Mouse (Mus musculus): ENCODE data around the gene Rnaset2b.
"Not testable (repeated sequence)": the region's sequence is repeated elsewhere in the genome, so short reads cannot be mapped to it uniquely, and the experiment has no call there.

Gene Rnaset2b

DNA sequence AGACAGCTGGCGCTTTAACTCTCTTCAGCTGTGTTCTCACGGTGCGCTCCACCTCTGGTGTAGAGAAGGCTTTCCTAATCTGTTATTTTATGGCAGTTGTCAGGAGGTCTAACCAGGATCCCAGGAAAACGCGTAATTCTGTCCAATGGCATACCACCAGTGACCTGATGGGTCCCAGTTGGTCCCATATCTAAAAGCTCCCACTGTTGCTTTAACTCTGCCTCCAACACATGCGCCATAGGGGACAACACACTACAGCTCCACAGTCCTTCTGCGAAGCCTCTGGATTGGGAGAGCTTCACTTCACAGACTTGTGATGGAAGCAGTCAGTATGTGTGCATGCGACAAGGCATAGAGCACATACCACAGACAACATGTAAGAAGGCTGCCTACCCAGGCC is 9.7 kb downstream of the Rnaset2b start:
- not testable (repeated sequence) for DNase-seq (ENCODE audit: low spot score in 2 of 2)

DNA sequence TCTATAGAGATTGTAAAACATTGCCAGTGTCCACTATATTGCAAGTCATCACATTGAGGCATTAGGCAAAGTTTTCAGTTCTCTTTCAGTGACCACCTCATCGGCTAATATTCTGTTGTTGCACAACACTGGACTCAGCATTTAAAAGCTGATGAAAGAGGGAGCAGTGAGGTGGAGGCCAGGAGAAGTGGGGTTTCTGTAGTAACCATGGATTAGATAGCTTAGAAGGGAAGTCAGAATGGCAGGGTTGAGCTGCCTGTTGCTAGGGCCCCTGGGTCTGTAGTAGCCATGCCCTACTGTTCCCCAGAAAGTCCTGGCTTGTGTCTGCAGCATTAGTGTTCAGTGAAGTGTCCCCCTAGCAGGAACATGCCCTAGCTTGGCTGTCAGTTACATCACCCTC is 15.7 kb downstream of the Rnaset2b start:
- DNase-seq (ENCODE audit: low spot score in 2 of 2), result not testable (repeated sequence)

DNA sequence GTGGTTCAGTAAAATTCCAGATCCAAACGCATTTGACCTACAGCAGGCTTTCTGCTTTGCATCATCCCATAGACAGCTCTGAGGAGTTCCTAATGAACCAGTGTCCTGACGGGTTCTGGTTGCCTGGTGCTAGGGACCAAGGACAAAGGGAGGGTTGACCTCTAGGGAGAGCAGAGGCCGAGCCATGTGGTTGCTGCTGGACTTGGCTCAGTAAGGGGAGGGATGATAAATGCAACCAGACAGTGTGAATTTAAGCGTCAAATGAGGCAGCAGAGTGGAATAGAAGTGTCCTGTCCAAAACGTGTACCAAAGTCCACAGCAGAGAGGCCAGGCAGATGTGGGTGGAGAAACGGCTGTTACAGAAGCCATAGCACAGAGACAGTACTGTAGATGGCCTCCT is 25.1 kb downstream of the Rnaset2b start:
- DNase-seq (ENCODE audit: low spot score in 2 of 2), result not testable (repeated sequence)

DNA sequence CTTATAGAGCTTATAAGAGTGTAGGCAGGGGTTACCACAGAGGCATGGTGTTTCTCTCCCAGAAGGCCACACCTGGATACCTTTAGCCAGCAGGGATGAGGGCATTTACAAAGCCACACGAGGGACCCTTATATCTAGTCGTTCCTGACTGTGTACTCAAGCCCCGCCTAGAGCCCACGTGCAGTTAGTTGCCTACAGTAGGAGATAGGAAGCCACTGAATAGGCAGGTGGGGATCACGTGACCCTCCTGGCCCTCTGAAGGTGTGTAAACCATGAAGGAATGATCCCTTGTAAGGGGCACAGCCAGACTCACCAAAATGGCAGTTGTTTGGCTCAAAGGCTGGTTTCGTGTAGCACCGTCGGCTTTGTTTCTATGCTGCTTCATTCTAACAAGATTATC is 26.4 kb downstream of the Rnaset2b start:
- not testable (repeated sequence) for DNase-seq (ENCODE audit: low spot score in 2 of 2)

DNA sequence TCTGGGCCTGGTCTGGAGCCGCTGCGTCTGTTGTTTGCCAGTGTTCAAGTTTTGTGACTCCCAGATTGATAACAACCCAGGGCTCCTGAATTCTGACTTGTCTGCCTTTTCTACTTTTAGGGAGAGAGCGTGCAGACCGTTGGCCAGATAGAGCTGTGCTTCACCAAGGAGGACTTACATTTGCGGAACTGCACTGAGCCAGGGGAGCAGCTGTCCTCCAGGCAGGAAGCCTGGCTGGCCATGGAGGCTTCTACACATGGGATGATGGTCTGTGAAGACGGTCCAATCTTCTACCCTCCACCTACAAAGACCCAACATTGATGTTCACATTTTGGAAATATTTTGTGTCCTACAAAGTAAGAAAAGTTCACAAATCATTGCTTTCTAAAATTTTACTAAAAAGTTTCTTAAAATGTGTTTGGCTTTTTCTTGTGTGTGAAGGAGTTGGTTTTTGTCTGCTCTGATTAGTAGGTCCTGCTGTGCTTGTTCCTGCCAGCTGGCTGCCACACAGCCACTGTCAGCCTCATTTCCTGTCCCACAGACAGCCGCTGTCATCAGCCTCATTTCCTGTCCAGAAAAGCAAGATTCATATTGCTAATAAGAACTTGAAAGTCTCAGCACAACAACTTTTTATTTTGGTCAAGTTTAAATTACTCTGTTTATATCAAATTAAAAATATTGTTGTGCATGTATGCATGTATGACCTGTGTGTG is 27.5 kb downstream of the Rnaset2b start:
- not testable (repeated sequence) for DNase-seq (ENCODE audit: low spot score in 2 of 2)

DNA sequence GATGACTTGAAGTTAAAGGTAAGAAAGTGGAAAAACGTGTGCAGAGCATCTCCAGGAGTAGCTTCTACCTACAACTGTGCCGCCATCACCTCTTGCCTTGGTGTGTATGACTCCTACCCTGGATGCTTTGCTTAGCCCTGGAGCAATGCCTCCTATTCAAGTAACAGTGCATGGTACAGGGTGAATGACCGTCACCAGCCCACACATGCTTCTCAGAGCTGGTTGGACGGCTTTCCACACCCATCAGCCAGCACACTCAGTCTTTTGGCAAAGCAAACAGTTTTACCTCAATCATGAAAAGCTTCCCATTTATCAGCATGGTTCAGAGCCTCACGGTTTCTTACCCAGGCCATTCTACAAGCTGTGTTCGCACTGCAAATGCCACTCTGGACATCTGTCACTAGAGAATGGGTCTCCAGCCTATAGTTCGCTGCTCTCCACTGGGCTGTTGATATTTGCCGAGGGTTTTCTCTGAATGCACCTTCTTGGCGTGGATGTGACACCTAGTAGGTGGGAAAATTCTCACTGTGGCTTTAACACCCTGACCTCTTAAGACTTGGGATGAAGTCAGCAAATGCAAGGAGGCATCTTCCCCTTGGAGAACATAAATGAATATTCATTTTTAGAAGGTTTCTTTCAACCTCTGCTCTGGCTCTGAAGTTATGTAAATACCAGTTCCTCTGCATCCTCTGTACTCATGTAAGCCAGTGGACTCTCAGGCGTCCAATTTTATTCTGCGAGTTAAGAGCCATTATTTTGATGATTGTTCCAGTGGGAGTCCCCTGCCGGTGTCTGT is 31.6 kb downstream of the Rnaset2b start:
- not testable (repeated sequence) for DNase-seq (ENCODE audit: low spot score in 2 of 2)

DNA sequence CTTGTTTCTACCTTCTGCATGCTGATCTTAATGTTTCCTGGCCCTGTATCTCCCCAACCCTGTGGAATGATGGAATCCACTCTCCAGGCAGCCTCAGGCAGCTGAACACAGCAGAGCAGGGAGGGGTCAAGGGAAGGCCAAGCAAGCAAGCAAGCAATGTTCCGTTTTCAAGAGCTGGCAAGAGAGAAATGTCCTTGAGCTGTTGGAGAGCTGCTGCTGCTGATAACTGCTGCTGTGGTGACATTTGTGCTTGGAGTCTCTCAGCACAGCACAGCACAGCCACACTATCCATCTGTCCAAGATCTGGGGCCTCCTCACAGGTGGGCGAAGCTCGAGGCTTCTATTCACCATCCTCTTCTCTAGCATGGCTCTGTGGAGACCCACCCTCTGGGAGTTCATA is 33.0 kb downstream of the Rnaset2b start:
- not testable (repeated sequence) for DNase-seq (ENCODE audit: low spot score in 2 of 2)

DNA sequence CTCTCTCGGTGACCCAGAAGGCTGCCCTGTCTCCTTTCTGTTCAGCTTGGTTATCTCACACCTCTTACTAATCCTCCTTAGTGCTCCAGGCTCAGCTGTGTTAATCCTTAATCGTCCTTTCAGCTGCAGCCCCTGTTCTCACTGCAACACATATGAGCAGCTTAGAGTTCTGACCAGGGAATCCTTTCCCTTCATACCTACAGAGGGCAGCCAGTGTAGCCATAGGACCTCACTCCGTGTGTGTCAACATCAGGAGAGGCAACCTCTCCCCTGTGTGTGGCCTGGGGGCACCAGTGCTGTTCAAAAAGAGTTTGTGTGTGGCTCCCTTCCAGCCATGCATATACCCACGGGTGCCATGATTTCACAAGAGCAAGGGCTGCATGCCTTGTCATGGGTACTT is 35.2 kb downstream of the Rnaset2b start:
- not testable (repeated sequence) for DNase-seq (ENCODE audit: low spot score in 2 of 2)

DNA sequence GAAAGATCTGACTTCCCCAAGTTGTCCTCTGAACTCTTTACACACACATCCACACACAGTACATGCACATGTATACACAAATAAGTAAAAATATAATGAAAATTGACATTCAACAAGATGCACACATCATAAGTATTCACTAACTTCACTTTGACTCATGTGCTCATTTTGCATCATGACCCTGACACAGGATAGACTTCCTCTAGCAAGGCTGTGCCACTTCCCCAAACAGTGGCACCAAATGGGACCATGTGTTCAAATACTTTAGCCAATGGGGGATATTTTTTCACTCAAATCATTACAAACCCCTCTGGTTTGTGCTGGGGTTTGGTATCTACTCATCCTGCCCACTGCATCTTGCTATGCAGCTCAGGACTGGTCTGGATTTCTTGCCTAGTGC is 38.5 kb downstream of the Rnaset2b start:
- DNase-seq (ENCODE audit: low spot score in 2 of 2), result not testable (repeated sequence)

DNA sequence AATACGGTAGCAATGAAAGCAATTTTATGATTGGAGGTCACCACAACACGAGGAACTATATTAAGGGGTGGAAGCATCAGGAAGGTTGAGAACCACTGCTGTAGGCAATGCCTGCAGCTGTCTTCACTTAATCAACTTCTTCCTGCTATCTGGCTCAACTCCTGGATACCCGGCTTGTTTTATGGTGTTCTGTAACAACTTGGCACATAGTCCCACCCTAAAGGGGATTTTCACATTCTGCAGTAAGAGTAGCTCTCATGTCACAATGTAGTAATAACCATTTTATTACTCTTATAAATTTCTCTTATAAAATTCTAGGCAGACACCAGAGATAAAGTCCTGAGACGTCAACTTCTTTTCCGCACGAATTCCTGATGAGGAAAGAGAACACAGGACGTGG is 39.0 kb downstream of the Rnaset2b start:
- DNase-seq (ENCODE audit: low spot score in 2 of 2), result not testable (repeated sequence)

DNA sequence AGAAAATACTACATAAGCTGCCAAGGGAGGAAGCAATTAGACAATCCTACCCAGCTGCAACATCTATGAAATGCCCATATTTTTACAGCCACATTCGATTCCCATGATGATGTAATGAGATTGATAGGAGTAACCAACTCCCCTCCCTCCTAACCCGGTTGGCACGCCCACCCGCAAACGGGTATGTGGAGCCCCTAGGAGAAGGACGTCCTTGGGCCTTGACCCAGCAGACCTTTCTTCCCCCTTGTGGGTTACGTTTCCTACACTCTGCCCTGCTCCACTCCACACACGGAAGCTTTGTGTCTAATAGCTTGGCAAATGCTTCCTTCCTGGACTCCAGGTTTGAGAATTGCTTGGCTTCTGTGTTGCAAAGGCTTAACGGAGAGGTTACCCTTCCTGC is 39.5 kb downstream of the Rnaset2b start:
- not testable (repeated sequence) for DNase-seq (ENCODE audit: low spot score in 2 of 2)

DNA sequence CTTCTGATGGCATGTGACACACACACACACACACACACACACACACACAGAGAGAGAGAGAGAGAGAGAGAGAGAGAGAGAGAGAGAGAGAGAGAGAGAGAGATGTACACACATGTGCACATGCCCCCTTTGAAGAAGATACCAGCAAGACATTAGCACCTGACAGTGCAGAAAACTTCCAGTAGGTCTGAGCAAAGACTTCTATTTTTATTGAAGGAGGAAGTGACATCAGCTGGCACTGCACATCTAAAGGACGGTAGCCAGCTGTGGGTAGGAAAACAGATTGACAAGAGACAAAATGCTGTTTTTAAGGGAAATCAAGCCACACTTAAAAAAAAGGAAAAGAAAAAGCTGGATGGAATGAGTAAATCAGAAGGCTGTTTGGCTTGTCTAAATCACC is 43.8 kb downstream of the Rnaset2b start:
- DNase-seq (ENCODE audit: low spot score in 2 of 2), result not testable (repeated sequence)

DNA sequence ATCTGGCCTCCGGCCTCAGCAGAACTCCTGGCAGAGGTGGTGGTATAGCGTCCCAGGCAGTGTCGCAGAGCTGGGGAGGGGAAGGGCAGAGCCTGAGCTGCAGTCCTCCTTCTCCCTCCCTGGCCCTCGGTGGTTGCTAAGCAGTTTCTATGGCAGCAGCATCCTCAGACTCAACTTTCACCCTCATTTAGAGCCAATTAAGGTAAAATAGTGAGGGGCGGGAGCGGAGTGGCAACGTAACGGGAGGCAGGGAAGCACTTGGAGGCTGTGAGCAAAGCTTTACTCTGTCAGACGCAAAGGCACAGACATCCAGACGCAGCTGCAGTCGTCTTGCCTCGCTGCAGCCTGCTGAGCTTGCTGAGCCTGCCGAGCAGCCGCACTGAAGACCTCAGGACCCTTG is 54.8 kb downstream of the Rnaset2b start, which contains the start of gene Gm1604a:
TSS of gene Gm1604a (plus strand) at position 312 of the 400 bp plus-strand sequence.
- not testable (repeated sequence) for DNase-seq (ENCODE audit: low spot score in 2 of 2)

DNA sequence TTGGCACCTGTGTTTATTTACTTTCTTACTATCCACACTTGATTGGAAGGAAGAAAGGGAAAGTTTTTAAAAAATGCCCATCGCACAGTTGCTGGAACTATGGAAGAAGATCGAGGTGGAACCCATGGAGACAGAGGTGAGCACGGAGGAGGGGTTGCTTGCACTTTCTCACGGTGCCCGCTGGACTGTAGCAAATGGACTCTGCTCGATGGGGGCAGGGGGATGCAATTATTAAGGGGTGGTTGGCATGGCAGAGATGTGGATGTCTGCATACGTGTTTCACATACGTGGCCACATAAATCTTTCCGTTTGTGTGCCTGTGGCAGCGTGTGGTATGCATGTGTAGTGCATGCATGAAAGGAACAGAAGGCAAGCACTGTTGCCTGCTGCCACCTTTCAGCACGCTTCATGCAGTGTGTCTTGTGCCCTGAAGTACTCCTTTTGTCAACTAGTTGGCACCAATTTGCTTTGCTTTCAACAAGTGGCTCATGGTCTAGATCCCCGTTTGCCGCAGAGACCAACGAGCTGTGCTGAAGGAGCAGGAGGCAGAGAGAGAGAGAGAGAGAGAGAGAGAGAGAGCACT is 55.4 kb downstream of the Rnaset2b start:
- DNase-seq (ENCODE audit: low spot score in 2 of 2), result not testable (repeated sequence)

DNA sequence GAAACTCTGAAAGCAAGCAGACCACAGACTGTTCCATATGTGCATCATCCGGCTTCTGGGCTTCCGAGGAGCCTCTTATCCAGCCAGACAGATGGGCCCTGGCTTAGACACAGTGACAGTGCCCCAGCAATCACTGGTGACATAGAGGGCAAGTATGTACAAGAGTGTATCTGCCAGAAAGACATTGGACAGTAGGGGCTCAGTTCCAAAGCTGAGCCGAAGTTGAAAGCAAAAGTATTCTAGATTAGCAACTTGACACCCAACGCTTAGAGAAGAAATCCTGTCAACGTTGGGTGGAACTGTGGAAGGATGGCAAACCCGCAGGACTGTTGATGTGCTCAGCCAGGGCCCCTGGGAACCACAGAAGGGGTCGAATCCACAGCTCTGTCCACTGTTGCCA is 59.8 kb downstream of the Rnaset2b start:
- not testable (repeated sequence) for DNase-seq (ENCODE audit: low spot score in 2 of 2)

DNA sequence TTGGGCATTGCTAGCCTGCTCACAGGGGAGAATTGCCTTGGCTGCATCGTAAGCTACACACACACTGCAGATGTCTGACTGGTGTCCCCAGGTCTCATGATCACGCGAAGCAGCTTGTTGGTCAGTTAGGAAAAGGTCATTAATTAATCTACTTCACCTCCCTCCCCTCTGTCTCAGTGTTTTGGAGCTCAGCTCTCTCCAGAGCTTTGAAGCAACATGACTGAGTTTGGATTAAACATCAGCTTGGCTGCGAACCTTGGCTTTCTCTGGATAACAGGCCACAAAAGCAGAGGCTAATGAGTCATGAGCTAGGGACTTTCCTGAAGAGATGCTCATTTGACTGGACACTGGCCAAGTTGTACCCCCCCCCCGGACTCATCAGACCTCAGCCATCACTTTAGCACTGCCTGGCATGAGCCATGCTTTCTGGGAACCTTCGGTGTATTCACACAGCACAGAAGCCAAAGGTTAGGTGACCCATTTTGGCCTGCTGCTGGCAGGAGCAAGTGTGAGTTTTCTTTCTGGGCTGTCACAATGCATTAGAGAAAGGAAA is 60.3 kb downstream of the Rnaset2b start:
- DNase-seq (ENCODE audit: low spot score in 2 of 2), result not testable (repeated sequence)

DNA sequence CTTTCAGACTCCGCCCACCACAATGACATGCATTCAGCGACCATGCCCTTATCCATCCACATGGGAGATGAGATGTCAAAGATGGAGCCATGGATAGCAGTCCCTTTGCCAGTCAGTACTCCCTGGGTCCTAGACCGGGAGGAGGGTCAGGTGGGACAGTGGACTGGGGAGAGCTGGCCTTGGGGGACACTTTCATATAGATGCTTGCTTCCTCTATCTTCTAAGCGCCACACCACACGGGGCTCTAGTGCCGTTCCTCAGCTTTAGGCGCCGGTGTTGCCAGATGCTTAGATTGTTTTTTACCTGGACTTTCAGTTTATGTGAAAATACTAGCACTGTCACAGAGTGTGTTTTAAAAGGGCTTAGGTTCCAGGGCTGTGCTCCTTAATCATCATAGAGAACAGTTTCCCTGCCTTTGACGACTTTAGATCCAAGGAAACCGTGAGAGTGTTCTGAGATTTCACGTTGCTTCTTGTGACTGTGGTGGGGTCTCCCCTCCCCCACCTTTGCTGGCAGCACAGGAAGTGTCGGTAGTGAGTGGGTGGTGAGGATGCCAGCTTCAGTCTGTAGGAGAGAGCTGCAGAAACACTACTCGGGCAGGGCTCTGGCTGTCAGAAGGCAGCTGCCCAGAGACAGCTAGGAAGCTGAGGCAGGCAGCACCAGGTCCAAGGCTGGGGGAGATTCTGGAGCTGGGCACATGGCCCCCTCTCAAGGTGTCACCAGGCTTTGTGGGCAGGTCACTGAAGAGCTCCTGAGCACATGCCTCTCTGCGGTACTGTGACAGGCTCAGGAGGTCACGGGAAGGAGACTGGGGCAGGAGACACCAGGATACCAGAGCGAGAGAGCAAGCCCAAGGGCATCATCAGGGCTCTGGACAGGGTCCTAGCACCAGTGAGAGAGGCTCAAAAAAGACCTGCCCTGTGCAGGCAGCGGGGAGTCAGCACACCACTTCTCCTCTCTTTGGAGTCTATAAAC is 63.0 kb downstream of the Rnaset2b start:
- not testable (repeated sequence) for DNase-seq (ENCODE audit: low spot score in 2 of 2)

Data from spleen, postnatal 36 days (tissue).